Mouse (Mus musculus) layer of hippocampus, postnatal 36 days (tissue): ENCODE results near the gene Ercc6. TPM values are rescaled to one million over a fixed set of nuclear protein-coding genes. Genes with fewer than 3 reads are reported as not detected.

Experiments
- DNase-seq, 2 experiments: peaks; one replicate each; pipeline ENCODE4 v3.0.0; 2022
- total RNA-seq, 2 experiments: library from RNA; stranded (reverse); gene quantifications; 2 replicates each; pipeline ENCODE4 v1.2.3; 2021

The Ercc6 gene
- total RNA-seq, result 10 to 100 TPM; 21.6 to 26.7 TPM

GRCm38 (mm10) chr14:32513336-32514032, at the start of gene Ercc6:
Ercc6 (plus strand) TSS chr14:32513521.
- DNase-seq, result peak; percentile 90 to 91

GRCm38 (mm10) chr14:32464601-32465505, 48.5 kb upstream of the Ercc6 start, which contains the start of gene Slc18a3:
Slc18a3 (minus strand) TSS chr14:32464850.
- no peak for DNase-seq

DNA sequence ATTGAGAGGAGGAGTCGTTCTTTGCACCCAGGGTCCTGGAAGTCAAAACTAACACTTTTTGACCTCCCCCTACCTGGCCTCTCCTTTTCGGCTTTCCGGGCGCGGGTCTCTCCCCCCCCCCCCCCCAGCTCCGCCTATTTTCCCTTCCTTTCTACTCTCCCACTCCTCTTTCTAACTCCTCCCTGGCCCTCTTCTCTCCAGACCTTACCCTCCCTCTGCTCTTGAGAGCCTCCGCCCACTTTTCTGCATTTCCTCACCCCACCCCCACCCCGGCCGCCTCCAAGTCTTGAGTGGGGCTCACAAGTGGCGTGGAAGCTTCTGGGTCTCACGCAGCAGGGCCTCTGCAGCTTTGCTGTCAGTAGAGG, 47.8 kb upstream of the Ercc6 start:
- DNase-seq, result no peak

DNA sequence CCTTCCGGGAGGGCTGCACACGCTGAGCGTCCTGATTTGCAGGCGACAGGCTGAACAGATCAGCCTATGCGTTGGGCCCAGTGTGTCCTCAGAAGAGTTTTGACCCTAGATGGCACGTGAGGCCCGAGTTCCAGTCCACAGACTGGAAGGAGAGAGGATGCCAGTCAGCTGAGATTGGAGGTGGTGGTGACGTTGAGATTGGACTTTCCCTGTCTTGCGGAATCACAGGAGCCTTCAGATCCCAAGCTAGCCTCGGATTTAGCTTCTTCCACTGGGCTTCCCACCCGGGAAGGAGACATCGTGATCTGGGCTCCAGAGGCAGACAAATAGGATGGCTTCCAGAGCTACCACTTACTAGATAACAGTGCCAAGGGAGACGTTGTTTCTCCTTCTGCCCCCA, 47.4 kb upstream of the Ercc6 start, which contains the start of gene Chat:
Chat (minus strand) TSS at position 101 of the 400 bp plus-strand sequence.
- no peak for DNase-seq

GRCm38 (mm10) chr14:32467606-32468005, 45.7 kb upstream of the Ercc6 start:
- DNase-seq, result no peak

DNA sequence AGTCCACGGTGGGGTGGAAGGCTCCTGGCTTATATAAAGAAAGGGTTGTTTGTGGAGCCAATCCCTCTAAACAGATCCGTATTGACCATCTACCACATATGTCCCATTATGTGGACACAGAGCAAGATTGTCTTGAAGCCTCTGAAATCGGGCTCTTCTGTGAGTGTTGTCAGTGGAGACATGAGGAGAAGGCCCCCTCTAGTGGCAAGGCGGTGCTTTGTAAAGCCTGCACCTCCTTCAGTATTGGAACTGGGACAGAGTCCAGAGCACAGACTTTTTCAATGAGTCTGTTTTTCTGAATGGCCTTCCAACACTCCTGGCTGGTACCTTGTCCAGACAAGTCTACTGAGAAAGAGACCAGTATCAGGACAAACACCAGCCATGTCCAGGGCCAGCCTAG, 40.3 kb upstream of the Ercc6 start:
- DNase-seq, result peak; percentile 45 to 51

GRCm38 (mm10) chr14:32476559-32476958, 36.8 kb upstream of the Ercc6 start:
- no peak for DNase-seq

GRCm38 (mm10) chr14:32477581-32477980, 35.7 kb upstream of the Ercc6 start:
- DNase-seq, result no peak

GRCm38 (mm10) chr14:32482061-32482460, 31.3 kb upstream of the Ercc6 start:
- no peak for DNase-seq

- peak in 1 of 2 experiments; percentile 9 for DNase-seq
Observed at GRCm38 (mm10) chr14:32492521-32492920, 20.8 kb upstream of the Ercc6 start.

GRCm38 (mm10) chr14:32496115-32496850, 17.0 kb upstream of the Ercc6 start:
- no peak for DNase-seq

- no peak for DNase-seq
Observed at GRCm38 (mm10) chr14:32501303-32501702, 12.0 kb upstream of the Ercc6 start.

DNA sequence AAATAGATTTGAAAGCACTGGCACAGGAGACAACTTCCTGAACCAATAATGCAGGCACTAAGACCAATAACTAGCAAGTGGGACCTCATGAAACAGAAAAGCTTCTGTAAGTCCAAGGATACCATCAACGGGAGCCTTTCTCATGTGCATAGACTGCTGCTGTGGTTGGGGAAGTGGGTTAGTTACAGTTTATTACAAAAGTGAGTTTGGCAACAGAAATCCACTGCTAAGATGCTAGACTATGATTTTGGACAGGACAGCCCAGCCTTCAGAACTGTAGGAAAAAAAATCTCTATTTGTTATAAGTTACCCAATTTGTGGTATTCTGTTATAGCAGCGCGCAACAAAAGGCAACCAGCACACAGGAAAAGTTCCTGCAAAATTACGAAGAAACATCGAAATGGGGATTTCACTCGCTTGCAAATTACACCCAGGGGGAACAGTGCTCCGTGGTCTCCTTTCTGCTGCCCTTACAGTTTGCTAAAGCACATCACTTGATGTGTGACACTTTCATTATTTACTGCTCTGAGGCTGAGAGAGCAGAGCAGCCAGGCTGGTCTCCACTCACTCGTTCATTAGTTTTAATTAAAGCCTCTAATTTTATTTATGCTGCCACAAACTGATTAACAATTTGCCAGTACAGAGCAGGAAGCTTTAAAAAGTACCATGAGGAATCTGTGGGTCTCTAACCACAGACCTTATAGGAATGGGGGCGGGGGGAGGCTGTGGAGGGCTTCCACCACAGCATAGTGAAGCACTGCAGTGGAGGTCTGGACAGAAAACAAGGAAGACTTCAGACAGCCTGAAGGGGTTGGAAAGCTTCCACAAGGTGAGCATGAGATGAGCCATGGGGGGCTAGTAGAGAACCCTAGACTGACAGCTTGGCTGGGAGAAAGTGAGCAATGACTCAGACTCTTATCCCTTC, 10.3 kb upstream of the Ercc6 start:
- no peak for DNase-seq

GRCm38 (mm10) chr14:32503897-32504296, 9.4 kb upstream of the Ercc6 start:
- DNase-seq, result no peak

DNA sequence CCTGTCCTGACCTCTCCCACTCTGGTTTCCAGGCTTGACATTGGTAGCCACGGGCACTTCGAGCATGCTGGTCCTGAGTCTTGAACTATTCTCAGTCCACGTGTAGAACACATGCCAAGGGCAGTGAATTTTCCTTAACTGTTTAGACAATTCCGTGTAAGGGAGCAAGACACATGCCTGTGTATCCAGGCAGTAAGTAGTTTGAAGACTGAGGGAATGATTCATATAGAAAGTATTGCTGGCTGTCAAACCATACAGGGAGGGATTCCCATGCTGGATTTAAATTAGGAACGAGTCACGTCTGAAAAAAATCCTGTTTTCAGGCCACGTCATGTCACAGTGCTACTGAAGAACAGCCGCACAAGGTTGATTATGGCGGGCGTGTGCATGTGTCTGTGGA, 7.0 kb upstream of the Ercc6 start:
- no peak for DNase-seq

DNA sequence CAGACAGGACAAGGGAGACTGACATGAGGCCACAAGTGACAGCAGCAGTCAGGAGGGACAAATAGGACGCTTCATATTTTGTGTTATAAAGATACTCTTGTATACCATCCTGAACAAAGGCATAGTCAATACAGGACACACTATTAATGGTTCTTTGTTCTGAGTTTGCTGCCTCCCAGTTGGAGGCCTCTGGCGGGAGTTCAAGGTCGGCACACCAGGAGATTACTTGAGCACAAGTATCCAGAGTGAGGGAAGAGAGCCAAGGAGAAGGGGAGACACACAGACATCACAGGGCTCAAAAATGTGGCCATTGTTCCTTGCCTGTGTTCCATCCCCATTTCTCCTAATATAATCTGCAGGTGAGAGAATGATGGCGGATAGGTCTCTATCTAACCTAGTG, 6.1 kb upstream of the Ercc6 start:
- DNase-seq, result no peak

- DNase-seq, result no peak
Observed at GRCm38 (mm10) chr14:32508105-32508835, 5.1 kb upstream of the Ercc6 start.

DNA sequence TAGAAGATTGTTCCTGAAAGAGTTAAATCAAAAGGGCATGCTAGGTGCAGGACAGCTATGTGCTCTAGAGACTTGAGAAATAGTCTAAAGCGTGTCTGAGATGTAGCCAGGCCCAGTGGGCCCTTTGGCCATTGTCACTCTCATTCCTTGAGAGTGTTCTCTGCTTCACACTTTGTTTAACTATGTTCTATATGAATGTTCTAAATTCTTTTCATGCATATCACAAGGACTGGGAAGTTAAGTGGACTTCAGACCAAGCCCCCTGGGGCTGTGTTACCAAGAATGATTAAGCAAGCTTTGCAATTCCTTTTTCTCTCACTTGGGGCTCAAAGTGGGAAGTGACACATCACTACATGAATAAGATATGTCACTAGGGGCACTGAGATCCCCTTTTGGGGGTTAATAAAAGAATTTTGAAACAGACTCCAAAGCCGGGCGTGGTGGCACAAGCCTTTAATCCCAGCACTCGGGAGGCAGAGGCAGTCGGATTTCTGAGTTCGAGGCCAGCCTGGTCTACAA, 3.8 kb upstream of the Ercc6 start:
- no peak for DNase-seq

- no peak for DNase-seq
Observed at GRCm38 (mm10) chr14:32512912-32513311, 409 bp upstream of the Ercc6 start.

DNA sequence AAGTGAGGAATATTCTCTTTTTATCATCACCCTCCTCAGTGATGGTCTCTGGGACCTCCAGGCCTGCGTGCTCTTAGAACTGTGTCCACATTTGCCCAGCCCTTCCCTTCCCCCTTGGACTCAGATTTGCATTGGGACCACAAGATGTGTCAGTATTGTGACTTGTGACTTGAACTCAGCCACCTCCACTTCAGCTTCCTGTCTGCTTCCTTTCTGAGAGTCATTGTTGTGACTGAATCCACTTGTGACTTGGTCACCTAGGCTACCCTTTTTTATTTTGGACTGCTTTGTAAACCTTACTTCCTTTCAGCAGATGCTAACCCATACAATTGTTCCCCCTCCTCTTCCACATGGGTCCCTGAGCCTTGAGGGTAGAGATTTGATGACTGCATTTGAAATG, 2.8 kb downstream of the Ercc6 start:
- DNase-seq, result no peak

GRCm38 (mm10) chr14:32518543-32518942, 5.2 kb downstream of the Ercc6 start:
- no peak for DNase-seq
